Mouse (Mus musculus) midbrain, postnatal 0 days (tissue): Measurements from ENCODE around the gene Efl1. TPM values are rescaled to one million over a fixed set of nuclear protein-coding genes. Genes with fewer than 3 reads are reported as not detected.
A peak's percentile ranks its signal among the peaks of the same experiment; 100 is the strongest.
"Not testable (repeated sequence)": the region's sequence is repeated elsewhere in the genome, so short reads cannot be mapped to it uniquely, and the experiment has no call there.

Experiments used
- ATAC-seq: fragments of 200-750 bp; cut with Nextera tagmentation; 2 replicates; pipeline ENCODE4 v1.8.0; 2017; ENCODE audit warnings: moderate number of reproducible peaks, mild to moderate bottlenecking, moderate TSS enrichment, moderate library complexity; ENCODE audit not compliant: low FRiP score
- DNase-seq: peaks from one replicate; pipeline ENCODE4 v3.0.0-alpha.2; 2015; ENCODE audit warnings: low spot score
- H3K27ac ChIP-seq: fragments of 300-500 bp; sonication (generic); 2 replicates; pipeline ENCODE4 v1.5.1; 2014; ENCODE audit warnings: low read depth, mild to moderate bottlenecking, low read length, mixed read lengths
- H3K27me3 ChIP-seq: fragments of 300-500 bp; sonication (generic); 2 replicates; pipeline ENCODE4 v1.6.1; 2014; ENCODE audit warnings: low read length, control low read depth, mixed read lengths; ENCODE audit not compliant: insufficient read depth
- H3K36me3 ChIP-seq: fragments of 300-500 bp; sonication (generic); 2 replicates; pipeline ENCODE4 v1.6.1; 2014; ENCODE audit warnings: low read length, control low read depth, mixed read lengths; ENCODE audit not compliant: insufficient read depth
- H3K4me1 ChIP-seq: fragments of 300-500 bp; sonication (generic); 2 replicates; pipeline ENCODE4 v1.6.1; 2014; ENCODE audit warnings: mild to moderate bottlenecking, control low read depth, antibody characterized with exemption, low read length, mixed read lengths; ENCODE audit not compliant: insufficient read depth
- H3K4me2 ChIP-seq: fragments of 300-500 bp; sonication (generic); 2 replicates; pipeline ENCODE4 v1.6.1; 2014; ENCODE audit warnings: low read depth, mild to moderate bottlenecking, low read length, mixed read lengths; ENCODE audit not compliant: poor library complexity, severe bottlenecking
- H3K4me3 ChIP-seq: fragments of 300-500 bp; sonication (generic); 2 replicates; pipeline ENCODE4 v1.5.1; 2014; ENCODE audit warnings: low read depth, mild to moderate bottlenecking, low read length, moderate library complexity
- H3K9ac ChIP-seq: fragments of 300-500 bp; sonication (generic); replicated peaks from 2 replicates; pipeline ENCODE4 v1.6.1; 2014; ENCODE audit warnings: mild to moderate bottlenecking, low read length, moderate library complexity, mixed read lengths; ENCODE audit not compliant: poor library complexity, severe bottlenecking
- H3K9me3 ChIP-seq: fragments of 300-500 bp; sonication (generic); 2 replicates; pipeline ENCODE4 v1.6.1; 2016; ENCODE audit warnings: low read length, control low read depth
- CTCF ChIP-seq: IDR thresholded peaks from 2 replicates; pipeline ENCODE4 v1.5.1; 2016; ENCODE audit warnings: antibody characterized with exemption, mild to moderate bottlenecking
- WGBS: fragments of 180-500 bp; shearing (Covaris S2); extraction: QIAGEN DNeasy Blood & Tissue Kit; methylation state at CpG from one replicate; pipeline ENCODE4 v1.1.7; 2014; 5-methylcytosine and 5-hydroxymethylcytosine counted together
- polyA plus RNA-seq: library from polyadenylated mRNA; unstranded; fragments of >200 nt; fragmentation: Nextera tagmentation; extraction: Ambion mirVana; gene quantifications from 2 replicates; pipeline ENCODE4 v1.2.1, GENCODE M21; 2015
- total RNA-seq: library from RNA; depleted of rRNA; stranded (reverse); fragments of >200 nt; gene quantifications from 2 replicates; pipeline ENCODE4 v1.2.3, GENCODE M21; 2014

Efl1 gene
- total and polyA plus RNA-seq, 2 experiments from 2014 or later = 10.2 to 17.5 TPM

- H3K36me3 ChIP-seq = peaks cover 19% of the 10 kb centered on the region; the same call in 1 of the 2 replicates
- H3K4me2 ChIP-seq = no peak overlapping the region
- no peak overlapping the region for H3K9ac ChIP-seq
- H3K27me3 ChIP-seq = no peaks in the 10 kb centered on the region
- H3K9me3 ChIP-seq = no peaks in the 10 kb centered on the region
- no peaks in the 10 kb centered on the region for H3K4me1 ChIP-seq
- no peak overlapping the region for H3K4me3 ChIP-seq
- H3K27ac ChIP-seq = no peak overlapping the region
- no peak for ATAC-seq
- WGBS = 91% methylated on average over 4 of the region's 4 CpGs
- TF ChIP-seq CTCF = no peak
- DNase-seq = no peak
These were observed 110.7 kb downstream of the Efl1 start for GRCm38 (mm10) chr7:82759091-82759490.

- Histone ChIP-seq H3K9ac (no peak overlapping the region), H3K4me3 (no peak overlapping the region), H3K27me3 (no peaks in the 10 kb centered on the region), H3K9me3 (no peaks in the 10 kb centered on the region), H3K4me2 (no peak overlapping the region), H3K36me3 (peaks cover 16% of the 10 kb centered on the region; the same call in 1 of the 2 replicates), H3K27ac (no peak overlapping the region), H3K4me1 (peaks cover 2% of the 10 kb centered on the region; the same call in 1 of the 2 replicates)
- WGBS = 85% methylated on average over 1 of the region's 1 CpGs
- DNase-seq (no peak), ATAC-seq (no peak)
- TF ChIP-seq CTCF = no peak
These were observed 116.5 kb downstream of the Efl1 start for GRCm38 (mm10) chr7:82764951-82765350.

GRCm38 (mm10) chr7:82766623-82767022 is 118.2 kb downstream of the Efl1 start:
- Histone ChIP-seq H3K4me3 (no peak overlapping the region), H3K27ac (no peak overlapping the region), H3K27me3 (no peaks in the 10 kb centered on the region), H3K9ac (no peak overlapping the region), H3K9me3 (no peaks in the 10 kb centered on the region), H3K4me2 (no peak overlapping the region), H3K36me3 (peaks cover 16% of the 10 kb centered on the region; the same call in 1 of the 2 replicates), H3K4me1 (peaks cover 10% of the 10 kb centered on the region; the same call in 1 of the 2 replicates)
- 79% methylated on average over 6 of the region's 6 CpGs for WGBS
- DNase-seq (no peak), ATAC-seq (no peak)
- no peak for TF ChIP-seq CTCF

- H3K4me3 ChIP-seq = no peak overlapping the region
- 26% methylated on average over 6 of the region's 6 CpGs for WGBS
These were observed 121.8 kb downstream of the Efl1 start for GRCm38 (mm10) chr7:82770207-82770606.

GRCm38 (mm10) chr7:82770957-82771660 is 122.7 kb downstream of the Efl1 start:
- 89% methylated on average over 26 of the region's 29 CpGs for WGBS
- not testable (repeated sequence) for H3K27ac ChIP-seq, H3K4me2 ChIP-seq, H3K4me1 ChIP-seq, H3K9ac ChIP-seq, ATAC-seq, H3K27me3 ChIP-seq, H3K4me3 ChIP-seq, H3K9me3 ChIP-seq, H3K36me3 ChIP-seq
- DNase-seq = peak; percentile 5

More at GRCm38 (mm10) chr7:82770207-82770606, 121.8 kb downstream of the Efl1 start:
- Histone ChIP-seq H3K9ac (no peak overlapping the region), H3K27ac (0 out of 2 replicates have a peak overlapping the region, but pooled peaks have one; percentile 43), H3K36me3 (no peaks in the 10 kb centered on the region), H3K27me3 (no peaks in the 10 kb centered on the region), H3K9me3 (no peaks in the 10 kb centered on the region), H3K4me2 (no peak overlapping the region), H3K4me1 (peaks cover 10% of the 10 kb centered on the region; the same call in 1 of the 2 replicates)
- TF ChIP-seq CTCF = peak; percentile 60
- ATAC-seq (peak; percentile 67), DNase-seq (peak; percentile 30)

GRCm38 (mm10) chr7:82771661-82772021 is 123.2 kb downstream of the Efl1 start:
- H3K36me3 ChIP-seq, H3K4me2 ChIP-seq, H3K4me1 ChIP-seq, H3K4me3 ChIP-seq, ATAC-seq, H3K9ac ChIP-seq, H3K27ac ChIP-seq, H3K9me3 ChIP-seq, H3K27me3 ChIP-seq, DNase-seq: not testable (repeated sequence)
- 77% methylated on average over 25 of the region's 25 CpGs for WGBS
